Mouse (Mus musculus): ENCODE data around the gene Slc22a3. TPM values are rescaled to one million over a fixed set of nuclear protein-coding genes. Genes with fewer than 3 reads are reported as not detected.

Slc22a3 gene
- total RNA-seq, 2 experiments from 2014 or later, result 1.0 to 1.2 TPM

- ATAC-seq (ENCODE audit: poor library complexity, severe bottlenecking), result no peak
These were observed 95.2 kb downstream of the Slc22a3 start for GRCm38 (mm10) chr17:12412181-12412890.

- no peak for ATAC-seq (ENCODE audit: poor library complexity, severe bottlenecking)
These were observed 98.1 kb downstream of the Slc22a3 start for GRCm38 (mm10) chr17:12409346-12409944.

- no peak for ATAC-seq (ENCODE audit: poor library complexity, severe bottlenecking)
These were observed 104.1 kb downstream of the Slc22a3 start for GRCm38 (mm10) chr17:12403420-12403819.

- no peak for ATAC-seq (ENCODE audit: poor library complexity, severe bottlenecking)
These were observed 111.3 kb downstream of the Slc22a3 start for GRCm38 (mm10) chr17:12396163-12396677.

GRCm38 (mm10) chr17:12388239-12388638 lies 119.3 kb downstream of the Slc22a3 start:
- ATAC-seq (ENCODE audit: poor library complexity, severe bottlenecking), result no peak

- ATAC-seq (ENCODE audit: poor library complexity, severe bottlenecking), result no peak
These were observed 119.7 kb downstream of the Slc22a3 start for GRCm38 (mm10) chr17:12387781-12388180.

GRCm38 (mm10) chr17:12385049-12385794 lies 122.3 kb downstream of the Slc22a3 start:
- ATAC-seq (ENCODE audit: poor library complexity, severe bottlenecking), result no peak

- ATAC-seq (ENCODE audit: poor library complexity, severe bottlenecking), result no peak
These were observed 125.0 kb downstream of the Slc22a3 start for GRCm38 (mm10) chr17:12382531-12382930.

- no peak for ATAC-seq (ENCODE audit: poor library complexity, severe bottlenecking)
These were observed 125.9 kb downstream of the Slc22a3 start for GRCm38 (mm10) chr17:12381579-12381978.

- no peak for ATAC-seq (ENCODE audit: poor library complexity, severe bottlenecking)
These were observed 127.2 kb downstream of the Slc22a3 start for GRCm38 (mm10) chr17:12380287-12380686.

- ATAC-seq (ENCODE audit: poor library complexity, severe bottlenecking), result peak; percentile 59
These were observed 129.4 kb downstream of the Slc22a3 start, which contains the start of gene Plg for GRCm38 (mm10) chr17:12377981-12378705. TSS of gene Plg (plus strand) at chr17:12378608.

- ATAC-seq (ENCODE audit: poor library complexity, severe bottlenecking), result no peak
These were observed 133.8 kb downstream of the Slc22a3 start for GRCm38 (mm10) chr17:12373601-12374144.

GRCm38 (mm10) chr17:12372021-12372420 lies 135.5 kb downstream of the Slc22a3 start:
- ATAC-seq (ENCODE audit: poor library complexity, severe bottlenecking), result peak; percentile 86

- peak; percentile 59 for ATAC-seq (ENCODE audit: poor library complexity, severe bottlenecking)
These were observed 136.1 kb downstream of the Slc22a3 start for GRCm38 (mm10) chr17:12371310-12371925.

- no peak for ATAC-seq (ENCODE audit: poor library complexity, severe bottlenecking)
These were observed 137.2 kb downstream of the Slc22a3 start for GRCm38 (mm10) chr17:12370289-12370688.

GRCm38 (mm10) chr17:12369393-12369792 lies 138.1 kb downstream of the Slc22a3 start:
- ATAC-seq (ENCODE audit: poor library complexity, severe bottlenecking), result no peak
